Mouse (Mus musculus): ENCODE data around the gene Spz1.

GRCm38 (mm10) chr13:92556458-92557126 is 19.4 kb downstream of the Spz1 start:
- TF ChIP-seq CTCF (IDR thresholded peaks at IDR 0.05; ENCODE audit: low read depth, low read length) (no peak), POLR2A (IDR thresholded peaks at IDR 0.05; ENCODE audit: extremely low read depth, insufficient read depth, low read length) (no peak)
